Mouse (Mus musculus) spleen, embryonic (tissue): ENCODE measurements around the gene 4933400A11Rik.

Experiments
- CTCF ChIA-PET: fragments of 350-600 bp; sonication (Branson Sonifier 250); formaldehyde crosslinking; loops from one replicate; lab custom pipeline; 2022; lab: Charles Lee

Gene 4933400A11Rik

DNA sequence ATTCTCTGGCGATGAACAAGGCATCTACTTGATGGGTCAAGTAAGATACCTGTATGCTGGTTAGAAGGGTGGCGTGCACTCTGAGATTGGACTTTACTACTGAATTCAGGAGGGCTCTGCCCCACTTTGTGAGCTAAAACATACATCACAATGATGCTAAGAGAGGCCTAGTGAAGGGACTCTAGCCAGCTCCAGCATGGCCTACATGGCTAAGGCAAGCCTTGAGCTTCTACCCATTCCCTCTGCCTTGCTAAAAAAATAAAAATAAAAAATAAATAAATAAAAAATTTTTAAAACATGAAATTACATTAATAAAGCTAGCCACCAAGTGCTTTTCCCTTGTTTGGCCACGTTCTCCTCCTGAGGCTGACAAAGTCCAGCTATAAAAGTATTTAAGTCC is at the start of gene 4933400A11Rik:
Gene 4933400A11Rik (minus strand): TSS at position 101 of the 400 bp plus-strand sequence.
- CTCF ChIA-PET = no interaction called here

DNA sequence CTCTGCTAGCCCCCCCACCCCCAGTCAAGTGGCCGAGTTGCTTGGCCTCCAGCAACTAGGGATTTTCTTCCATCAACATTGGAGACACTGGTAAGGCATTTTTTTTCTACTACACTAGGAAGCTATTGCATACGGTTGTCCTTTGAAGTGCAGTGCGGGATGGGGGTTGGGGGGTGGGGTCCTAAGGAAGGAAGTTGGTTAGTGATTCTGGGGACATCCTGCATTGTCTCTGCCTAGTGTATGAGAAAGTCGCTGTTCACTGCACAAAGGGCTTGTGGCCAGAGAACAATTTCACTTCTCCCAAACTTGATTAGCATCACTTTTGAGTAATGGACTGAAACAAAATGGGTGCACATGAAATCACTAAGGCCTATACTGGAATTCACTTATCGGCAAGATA is 48.7 kb upstream of the 4933400A11Rik start:
- CTCF ChIA-PET = interaction anchor here (0.6 kb wide), 1 partner anchor 92 kb away, joined by 3 read pairs; no protein-coding TSS in a partner anchor

DNA sequence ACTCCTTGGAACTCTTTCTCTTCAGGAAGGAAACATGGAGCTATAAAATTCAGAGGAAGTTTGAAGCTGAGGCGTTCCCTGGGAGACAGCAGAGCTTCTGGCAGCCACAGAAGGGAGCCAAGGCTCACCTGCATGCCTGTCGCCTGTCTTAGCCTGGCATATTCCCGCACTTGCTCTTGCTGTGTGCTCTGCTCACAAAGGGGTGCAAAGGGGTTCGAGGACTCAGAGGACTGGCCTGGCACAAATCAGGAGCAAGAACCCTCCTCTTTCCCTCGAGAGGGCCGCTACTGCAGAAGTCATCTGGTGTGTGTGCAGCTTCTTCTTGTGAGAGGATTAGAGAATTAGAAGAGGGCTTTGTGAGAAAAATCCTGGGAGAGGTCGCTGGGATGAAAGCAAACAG is 48.3 kb upstream of the 4933400A11Rik start:
- CTCF ChIA-PET = no interaction called here

DNA sequence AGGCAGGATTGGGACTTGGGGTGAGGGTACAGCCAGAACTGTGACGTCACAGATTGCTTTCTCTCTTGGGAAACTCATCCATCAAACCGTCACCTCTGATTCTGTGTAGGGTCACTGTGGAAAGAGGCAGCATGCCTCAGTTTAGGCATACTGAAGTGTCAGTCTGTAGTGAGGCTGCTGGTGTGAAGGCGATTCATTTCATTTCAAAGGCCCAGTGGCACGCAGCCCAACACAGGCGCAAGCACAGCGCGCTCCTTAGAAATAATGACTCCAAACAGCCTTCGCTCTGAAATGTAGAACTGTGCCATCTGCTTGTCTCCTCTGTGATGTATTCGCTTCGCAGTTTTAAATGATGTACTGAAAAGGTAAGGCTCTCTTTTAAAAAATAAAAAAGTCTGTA is 47.5 kb upstream of the 4933400A11Rik start:
- CTCF ChIA-PET = no interaction called here

DNA sequence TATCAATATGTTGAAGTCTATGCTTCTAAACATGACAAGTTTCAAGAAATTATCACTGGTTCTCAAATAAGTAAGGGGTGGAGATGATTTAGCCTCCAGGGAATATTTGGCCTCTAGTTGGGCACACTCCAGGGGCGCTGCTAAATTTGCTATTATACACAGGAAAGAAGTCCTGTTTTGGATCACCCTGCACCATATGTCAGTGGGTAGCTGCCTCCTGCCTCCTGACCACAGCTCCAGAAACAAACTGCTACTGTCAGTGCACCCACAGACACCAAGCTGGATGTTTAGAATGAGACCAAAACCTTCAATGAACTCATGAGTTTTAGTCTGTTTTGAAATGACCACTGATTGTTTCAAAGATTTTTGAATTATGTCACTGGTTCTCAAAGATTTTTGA is 34.2 kb upstream of the 4933400A11Rik start:
- CTCF ChIA-PET = no interaction called here

DNA sequence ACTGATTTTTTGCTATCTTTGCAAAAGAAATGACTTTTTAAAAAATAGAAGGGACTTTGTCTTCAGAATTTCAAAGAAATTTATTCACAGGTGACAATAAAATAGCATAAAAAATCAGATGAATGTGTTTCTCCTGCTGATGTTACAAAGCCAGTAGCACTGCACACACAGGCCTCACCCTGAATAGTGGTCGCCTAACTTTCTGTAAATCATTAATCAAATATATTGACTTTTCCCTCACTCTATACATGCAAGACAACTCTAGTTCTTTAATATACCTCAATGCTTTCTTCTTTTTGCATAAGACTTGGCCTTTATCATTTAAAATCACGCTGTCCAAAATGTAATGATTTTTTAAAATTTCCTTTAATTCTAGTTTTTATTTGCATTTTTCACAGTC is 32.3 kb upstream of the 4933400A11Rik start:
- CTCF ChIA-PET = no interaction called here

DNA sequence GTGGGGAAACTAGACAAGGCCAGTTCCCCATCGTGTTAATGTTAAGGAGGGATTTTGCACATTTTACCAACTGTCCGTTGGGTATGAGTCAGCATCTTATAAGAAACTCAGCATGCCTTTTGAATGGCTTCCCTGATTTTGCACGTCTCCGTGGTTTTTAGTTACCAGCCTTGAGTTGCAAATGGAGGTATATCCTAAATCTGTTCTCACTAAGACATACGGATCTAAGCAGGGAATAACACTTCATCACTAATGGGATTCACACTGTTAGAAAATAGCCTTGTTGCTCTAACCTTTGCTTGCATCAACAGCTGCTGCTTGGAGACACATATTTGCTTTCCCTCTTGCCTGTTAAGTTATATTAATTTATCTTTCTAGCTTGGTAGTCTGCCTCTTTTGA is 31.9 kb upstream of the 4933400A11Rik start:
- CTCF ChIA-PET = no interaction called here

DNA sequence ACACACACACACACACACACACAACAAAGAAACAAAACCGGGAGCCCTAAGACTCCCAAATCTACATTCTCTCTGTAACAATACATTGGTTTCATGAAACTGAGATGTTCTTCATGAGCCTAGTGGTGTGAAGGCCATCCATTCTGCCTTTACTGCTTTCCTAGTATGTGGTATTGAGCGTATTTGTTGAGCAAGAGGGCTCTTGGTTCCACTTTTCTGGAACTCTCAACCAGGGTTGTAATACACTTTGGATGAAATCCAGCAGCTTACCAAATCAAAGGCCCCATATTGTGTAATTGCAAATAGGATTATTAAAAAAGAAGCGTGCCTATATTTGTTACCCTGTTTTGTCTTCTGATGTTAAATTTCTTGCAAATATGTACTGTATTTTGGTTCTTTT is 28.3 kb upstream of the 4933400A11Rik start:
- CTCF ChIA-PET = no interaction called here

DNA sequence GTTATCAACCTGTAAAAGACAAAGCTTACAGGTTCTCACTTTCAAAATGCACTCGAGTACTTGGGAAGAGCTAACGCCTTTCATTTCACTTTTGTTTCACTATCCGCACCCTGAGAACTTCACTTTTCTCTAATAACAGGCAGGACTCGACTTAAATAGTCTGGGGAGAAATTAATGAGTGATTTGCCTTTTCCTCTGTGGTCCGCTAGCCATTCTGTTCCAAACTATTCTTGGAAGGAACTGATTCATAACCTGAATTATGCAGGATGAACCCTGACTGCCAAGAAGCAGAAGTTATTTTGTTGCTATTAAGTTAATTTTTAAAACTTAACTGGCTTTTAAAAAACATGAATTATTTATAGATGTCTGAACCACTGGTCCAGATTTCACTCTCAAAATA is 26.4 kb upstream of the 4933400A11Rik start:
- CTCF ChIA-PET = no interaction called here

DNA sequence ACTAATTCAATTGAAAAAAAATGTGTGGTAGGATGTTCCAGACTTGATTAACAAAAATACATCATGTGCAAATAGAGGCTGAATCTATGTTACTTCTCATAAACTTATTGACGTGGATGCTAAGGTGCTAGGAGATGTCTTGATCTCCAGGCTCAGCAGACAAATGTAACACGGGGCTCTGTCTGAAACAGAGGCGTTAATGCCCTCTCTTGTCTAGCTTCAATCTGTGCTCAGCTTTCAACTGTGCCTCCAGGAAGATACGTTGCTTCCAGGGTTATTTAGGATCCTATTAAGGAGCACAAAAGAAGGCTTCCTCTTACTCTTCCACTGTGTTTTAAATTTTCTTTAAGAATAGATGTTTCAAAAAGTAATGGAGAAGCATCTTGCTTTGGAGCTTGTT is 20.8 kb upstream of the 4933400A11Rik start:
- CTCF ChIA-PET = no interaction called here

DNA sequence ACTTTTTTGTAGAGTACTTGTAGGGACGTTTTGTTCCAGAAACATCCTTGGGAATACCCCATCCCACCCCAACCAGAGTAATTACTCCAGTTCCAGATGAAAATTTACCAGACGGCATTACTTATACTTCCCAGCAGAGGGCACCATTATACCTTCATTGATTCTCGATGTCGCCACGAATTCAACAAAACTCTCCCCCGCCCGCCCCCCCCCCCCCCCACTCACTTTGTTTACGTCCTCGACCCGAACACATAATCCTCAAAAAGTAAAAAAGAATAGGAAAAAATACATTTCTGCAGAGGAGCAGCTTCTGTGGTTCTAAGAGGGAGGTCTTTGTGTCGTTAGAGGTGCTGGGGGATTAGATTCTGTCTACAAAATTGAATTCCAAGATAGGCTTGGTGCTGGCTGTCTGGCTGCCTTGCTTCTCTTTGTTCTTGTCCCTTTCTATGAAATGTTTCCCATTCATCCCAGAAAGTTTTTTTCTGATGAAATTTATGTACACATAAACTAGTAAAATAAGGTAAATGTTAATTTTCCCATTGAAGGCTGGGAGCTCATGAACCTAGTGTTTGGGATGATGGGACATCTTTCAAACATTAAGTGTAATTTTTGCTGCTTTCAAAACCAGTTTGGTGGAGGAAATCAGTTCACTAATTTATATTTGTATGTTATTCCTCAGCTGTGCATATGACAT is 19.7 kb upstream of the 4933400A11Rik start:
- CTCF ChIA-PET = interaction anchor here (0.6 kb wide), 2 partner anchors 206 to 492 kb away, joined by 6 to 13 read pairs; no protein-coding TSS in a partner anchor

DNA sequence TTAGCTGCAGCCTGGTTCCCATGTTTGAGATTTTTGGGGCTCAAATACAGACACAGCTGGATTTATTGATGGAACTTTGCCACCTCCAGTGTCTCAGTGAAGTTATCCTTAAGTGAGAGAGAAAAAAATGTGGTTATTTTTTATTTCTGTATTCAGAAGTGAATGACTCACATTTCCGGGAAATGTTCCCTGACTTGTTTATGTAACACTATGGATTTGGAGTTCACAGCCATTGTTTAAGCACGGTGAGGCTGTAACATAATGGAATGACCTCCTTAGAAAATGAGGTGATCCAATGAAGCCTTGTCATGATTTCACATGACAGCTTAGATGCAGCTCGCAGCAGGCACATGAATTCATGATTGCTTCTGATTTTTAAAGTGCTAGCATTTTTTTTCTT is 17.7 kb upstream of the 4933400A11Rik start:
- CTCF ChIA-PET = no interaction called here

DNA sequence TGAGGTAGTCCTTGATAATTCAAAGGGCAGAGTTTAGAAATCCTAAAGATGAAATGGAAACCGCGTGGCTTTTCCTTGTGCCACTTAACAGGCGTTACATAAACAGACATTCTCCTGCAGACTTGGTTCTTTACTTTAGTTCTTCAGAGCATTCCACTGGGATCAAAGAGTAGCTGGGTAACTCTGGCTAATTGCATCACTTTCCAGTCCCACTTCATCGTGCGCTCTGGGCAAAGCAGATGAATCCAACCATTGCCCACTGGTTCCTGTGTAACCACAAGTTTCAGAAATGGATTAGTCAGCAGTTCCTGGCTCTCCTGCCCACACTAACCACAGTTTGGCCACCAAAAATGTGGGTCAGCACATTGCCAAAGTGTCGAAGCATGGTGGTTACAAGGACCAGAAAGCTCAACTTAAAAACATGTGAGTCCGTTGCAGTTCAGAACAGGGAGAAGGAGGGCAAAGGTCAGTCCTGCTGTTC is 15.4 kb upstream of the 4933400A11Rik start:
- CTCF ChIA-PET = no interaction called here

DNA sequence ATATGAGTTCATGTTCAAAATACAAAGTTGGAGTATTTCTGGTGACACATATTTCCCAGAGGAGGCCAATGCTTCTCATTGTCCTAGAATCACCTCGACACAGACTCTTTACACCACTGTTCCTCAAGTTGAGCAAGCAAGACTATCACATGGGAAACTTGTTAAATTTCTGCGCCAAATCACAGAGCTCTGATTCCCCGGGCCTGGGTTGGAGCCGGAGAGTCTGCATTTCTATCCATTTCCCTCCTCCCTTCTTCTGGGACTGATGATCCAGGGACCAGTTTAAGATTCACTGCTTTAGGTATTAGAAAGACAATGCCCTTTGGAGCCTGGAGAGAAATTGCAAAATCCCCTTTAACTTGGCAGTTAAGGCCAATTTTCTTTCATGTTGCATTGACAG is 15.0 kb upstream of the 4933400A11Rik start:
- CTCF ChIA-PET = no interaction called here

DNA sequence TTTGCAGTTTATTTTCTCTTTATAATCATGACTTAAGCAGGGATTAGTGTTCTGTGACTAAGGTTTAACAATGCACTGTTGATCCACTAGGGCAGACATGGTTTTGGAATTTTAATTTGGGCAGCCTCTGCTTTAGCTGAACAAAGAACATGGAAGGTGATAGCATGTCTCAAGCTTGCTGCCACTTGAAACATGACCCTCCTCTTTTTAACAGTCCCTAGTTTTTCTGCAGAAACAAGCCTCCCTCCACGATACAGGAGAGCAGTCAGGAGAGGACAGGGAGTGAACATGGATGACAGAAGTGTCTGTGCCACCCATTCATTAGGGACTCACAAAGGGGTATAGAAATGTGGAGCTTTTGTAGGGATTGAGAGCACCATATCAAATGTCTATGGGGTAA is 13.4 kb upstream of the 4933400A11Rik start:
- CTCF ChIA-PET = no interaction called here

DNA sequence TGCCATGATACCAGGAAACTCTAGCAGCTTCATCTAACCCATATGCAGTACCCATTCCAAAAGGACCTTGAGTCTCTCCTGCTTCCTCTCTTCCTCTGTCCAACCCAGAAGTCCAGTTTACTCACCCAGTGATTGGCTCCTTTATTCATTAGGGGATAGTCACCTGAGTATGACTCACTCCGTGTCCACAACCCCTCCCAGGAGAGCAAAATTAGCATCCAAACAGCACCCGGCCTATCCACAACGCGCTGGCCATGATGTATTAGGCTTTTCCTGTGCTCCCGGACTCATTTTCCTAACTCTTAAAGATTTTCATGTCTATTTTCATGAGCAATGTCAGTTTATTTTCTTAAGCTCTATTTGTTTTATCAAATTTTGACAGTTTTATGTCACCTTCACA is 10.3 kb upstream of the 4933400A11Rik start:
- CTCF ChIA-PET = no interaction called here

DNA sequence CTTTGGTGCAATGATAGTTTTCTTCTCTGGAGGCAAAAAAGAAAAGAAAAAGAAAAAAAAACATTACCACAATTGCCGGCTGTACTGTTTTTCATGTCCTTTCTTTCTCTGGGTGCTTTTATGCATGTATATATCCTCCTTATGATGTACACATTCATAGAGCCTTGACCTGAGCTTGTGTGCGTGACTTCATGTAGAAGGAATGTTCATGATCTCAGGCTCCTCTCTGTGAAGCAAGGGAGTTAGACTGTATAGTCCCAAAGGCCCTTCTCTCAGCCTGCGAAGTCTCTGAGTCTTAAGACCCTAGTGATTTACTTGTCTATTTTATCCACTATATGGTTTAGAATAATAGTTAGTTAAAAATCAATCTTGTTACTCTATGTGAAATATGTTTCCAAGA is 21.4 kb downstream of the 4933400A11Rik start:
- CTCF ChIA-PET = no interaction called here

DNA sequence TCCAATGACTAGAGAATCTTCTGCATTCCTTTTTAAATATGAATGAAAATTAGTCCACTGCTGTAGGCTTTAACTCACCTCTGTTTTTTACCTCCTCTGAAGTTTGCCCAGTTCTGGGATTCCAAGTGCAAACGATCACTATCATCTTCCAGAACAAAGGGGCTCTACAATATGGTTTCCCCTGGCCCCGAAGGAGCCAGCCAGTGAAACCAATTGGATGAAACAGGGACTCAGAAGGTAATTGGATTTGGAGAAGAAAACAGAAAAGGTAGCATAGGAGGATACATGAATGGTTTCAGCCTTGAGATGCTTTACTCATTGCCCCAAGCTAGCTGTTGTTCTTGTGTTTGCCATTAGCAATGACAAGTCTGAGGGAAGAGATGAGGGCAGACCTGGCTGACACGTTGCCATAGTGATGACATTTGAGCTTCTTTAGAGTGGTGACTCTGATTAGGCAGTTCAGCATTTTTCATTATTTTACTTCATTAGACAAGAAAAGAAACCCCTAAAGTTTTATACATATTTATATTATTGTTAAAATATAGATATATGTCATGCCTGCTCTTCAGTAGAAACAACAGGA is 44.0 kb downstream of the 4933400A11Rik start:
- CTCF ChIA-PET = no interaction called here
